Mouse (Mus musculus) lung, postnatal 4 days (tissue): ENCODE data around the gene Apbb2.
"Not testable (repeated sequence)": the region's sequence is repeated elsewhere in the genome, so short reads cannot be mapped to it uniquely, and the experiment has no call there.

Experiments used
- DNase-seq, 2 experiments: peaks; one replicate each; pipeline ENCODE4 v3.0.0; 2021

The Apbb2 gene

GRCm38 (mm10) chr5:66269616-66270015, 349.0 kb downstream of the Apbb2 start:
- DNase-seq = no peak

DNA sequence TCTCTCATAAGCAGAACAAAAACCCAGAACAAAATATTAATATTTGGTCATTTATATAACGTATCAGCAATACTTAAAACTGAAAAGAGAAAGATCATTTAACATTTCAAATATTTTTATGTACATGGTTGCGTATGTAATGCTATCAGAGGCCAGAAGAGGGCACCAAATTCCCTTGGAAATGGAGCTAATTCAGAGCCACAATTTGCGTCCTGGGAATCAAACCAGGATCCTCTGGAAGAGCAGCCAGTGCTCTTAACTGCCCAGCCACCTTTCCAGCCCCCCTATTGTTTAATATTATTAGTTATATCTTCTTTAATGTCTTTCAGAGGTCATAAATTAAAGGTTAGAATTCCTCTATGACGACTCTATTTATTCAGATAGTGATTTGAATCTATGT, 355.2 kb downstream of the Apbb2 start:
- DNase-seq = peak in 1 of 2 experiments; percentile 22

DNA sequence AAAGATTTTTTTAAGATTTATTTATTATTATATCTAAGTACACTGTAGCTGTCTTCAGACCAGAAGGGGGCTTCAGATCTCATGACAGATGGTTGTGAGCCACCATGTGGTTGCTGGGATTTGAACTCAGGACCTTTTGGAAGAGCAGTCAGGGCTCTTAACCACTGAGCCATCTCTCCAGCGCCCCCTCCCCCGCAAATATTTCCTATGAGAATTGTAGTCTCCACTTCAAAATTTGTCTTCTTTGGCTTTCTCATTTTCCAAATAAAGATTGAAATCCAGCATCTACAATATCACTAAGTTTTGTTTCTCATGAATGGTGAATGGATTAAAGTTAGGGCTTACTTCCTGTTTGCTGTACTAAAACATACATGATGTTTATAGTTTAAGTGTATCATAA, 356.1 kb downstream of the Apbb2 start:
- no peak for DNase-seq

DNA sequence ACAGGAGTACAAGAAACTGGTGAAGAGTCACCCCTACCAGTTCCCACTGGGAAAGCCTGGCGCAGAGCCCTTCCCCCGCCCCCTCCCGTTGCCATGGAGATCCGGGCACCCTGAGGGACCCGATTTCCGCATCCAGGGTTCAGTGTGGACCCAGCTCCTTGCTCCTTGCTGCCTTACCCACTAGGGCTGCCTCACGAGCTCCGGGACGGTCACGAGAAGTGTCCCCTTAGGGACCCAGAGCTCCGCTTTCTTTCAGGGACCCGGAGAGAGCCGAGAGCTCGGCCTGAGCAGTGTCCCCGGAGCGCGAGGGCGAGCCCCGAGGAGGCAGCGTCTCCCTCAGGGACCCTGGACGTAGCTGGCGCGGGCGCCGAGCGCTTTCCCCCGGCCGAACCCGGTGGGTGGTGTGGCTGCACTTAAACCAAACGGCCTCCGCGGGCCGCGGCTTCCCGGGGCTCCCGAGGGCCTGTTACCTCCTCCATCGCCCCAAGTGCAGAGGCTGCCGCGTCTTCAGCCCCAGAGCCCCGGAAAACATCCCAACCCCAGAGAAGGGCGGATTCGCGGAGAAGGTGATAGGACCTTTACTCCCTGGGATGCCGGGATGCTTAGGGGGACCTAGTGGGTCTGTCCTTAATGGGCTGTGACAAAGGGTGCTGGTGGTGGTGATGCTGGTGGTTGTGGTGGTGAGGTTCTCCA, 358.7 kb downstream of the Apbb2 start, which contains the start of gene Nsun7:
Gene Nsun7 (plus strand): TSS at position 142 of the 693 bp plus-strand sequence.
- peak; percentile 90 to 94 for DNase-seq

DNA sequence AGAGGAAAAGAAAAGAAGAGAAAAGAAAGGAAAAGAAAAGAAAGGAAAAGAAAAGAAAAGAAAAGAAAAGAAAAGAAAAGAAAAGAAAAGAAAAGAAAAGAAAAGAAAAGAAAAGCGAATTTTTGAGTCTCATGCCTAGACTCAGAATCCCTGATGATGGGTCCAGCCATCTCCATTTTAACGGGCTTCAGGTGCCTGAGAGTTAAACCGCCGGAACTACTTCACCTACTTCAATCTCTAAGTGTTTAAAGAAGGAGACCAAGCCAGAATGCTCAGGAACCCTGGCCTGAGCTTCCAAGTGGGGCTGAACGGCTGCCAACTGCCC, 359.2 kb downstream of the Apbb2 start:
- not testable (repeated sequence) for DNase-seq

- DNase-seq = no peak
Measured at GRCm38 (mm10) chr5:66259000-66259399, 359.6 kb downstream of the Apbb2 start.

DNA sequence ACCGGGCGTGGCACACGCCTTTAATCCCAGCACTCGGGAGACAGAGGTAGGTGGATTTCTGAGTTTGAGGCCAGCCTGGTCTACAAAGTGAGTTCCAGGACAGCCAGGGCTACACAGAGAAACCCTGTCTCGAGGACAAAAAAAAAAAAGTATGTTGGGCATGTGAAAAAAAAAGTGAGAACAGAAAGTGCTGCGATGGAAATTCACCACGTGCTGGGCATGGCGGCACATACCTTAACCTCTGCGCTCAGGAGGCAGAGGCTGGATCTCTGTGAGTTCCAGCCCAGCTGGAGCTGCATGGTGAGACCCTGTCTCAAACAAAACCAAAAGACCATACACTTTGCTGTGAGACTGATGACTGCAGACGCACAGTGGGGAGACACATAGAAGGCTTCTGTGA, 363.5 kb downstream of the Apbb2 start:
- no peak for DNase-seq

DNA sequence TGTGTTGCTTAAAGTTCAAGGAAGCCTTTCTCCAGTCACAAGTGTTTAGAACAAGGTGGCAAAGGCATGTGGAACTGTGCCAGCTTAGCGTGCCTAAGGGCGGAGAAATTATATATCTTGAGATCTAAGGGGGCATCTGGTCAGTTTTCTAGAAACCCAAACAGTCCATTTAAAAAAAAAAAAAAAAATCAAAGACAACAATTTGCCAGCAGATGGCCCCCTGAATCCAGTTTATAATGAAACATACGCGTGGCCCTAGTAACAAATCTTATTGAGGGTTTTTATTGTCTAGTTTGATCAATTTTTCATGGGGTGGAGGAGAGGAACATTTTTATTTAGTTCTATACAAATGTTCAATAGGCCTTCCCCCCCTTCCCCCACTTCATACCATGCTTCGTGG, 365.4 kb downstream of the Apbb2 start:
- no peak for DNase-seq
